ENCODE assay signal across 12 mouse cellular contexts in genomic region chr3:43352829-43353228, GRCm38 (mm10).
A peak's percentile ranks its signal among the peaks of the same experiment; 100 is the strongest.
DNase-seq lines count a peak whose midpoint lies in the region; ATAC-seq and TF ChIP-seq lines count a peak whose summit lies in the region.
"Had no signal": no experiment of that assay in that cellular context is flagged by ENCODE, and none has a peak within 500 bp of the region (broad histone marks: within the 10 kb centered on the region; RNA-seq: fewer than 3 reads in every experiment).

No protein-coding gene starts in this region.

- no peak overlapping the region for H3K4me3 ChIP-seq in hindbrain, postnatal 0 days (ENCODE audit: low read length)
- no peak overlapping the region for H3K4me3 ChIP-seq in intestine, embryonic 15.5 days (replicated peaks)
- H3K4me3 ChIP-seq: myocyte had no signal

- no peaks in the 10 kb centered on the region for H3K27me3 ChIP-seq in hindbrain, postnatal 0 days (ENCODE audit: insufficient read depth, low read length)
- no peaks in the 10 kb centered on the region for H3K27me3 ChIP-seq in intestine, embryonic 15.5 days (replicated peaks)

- intact Hi-C loops in left cerebral cortex, postnatal 4 days (cut with DNase I), result no loop called here
- intact Hi-C loops in left cerebral cortex, postnatal 25 days (cut with DNase I), result no loop called here

- no peak for ATAC-seq in hindbrain, postnatal 0 days
- ATAC-seq in intestine, embryonic 15.5 days, result no peak

- no peaks in the 10 kb centered on the region for H3K36me3 ChIP-seq in hindbrain, postnatal 0 days (ENCODE audit: insufficient read depth, low read length)
- no peaks in the 10 kb centered on the region for H3K36me3 ChIP-seq in intestine, embryonic 15.5 days

- no peak overlapping the region for H3K27ac ChIP-seq in hindbrain, postnatal 0 days
- no peak overlapping the region for H3K27ac ChIP-seq in intestine, embryonic 15.5 days

- H3K4me2 ChIP-seq in hindbrain, postnatal 0 days (ENCODE audit: low read depth, low read length), result no peak overlapping the region
- H3K4me2 ChIP-seq in intestine, embryonic 15.5 days (replicated peaks), result no peak overlapping the region

- no peak overlapping the region for H3K9ac ChIP-seq in hindbrain, postnatal 0 days (replicated peaks; ENCODE audit: low read length)
- no peak overlapping the region for H3K9ac ChIP-seq in intestine, embryonic 15.5 days

- TF ChIP-seq CTCF in hindbrain, postnatal 0 days (IDR thresholded peaks at IDR 0.05; ENCODE audit: low read depth), result no peak

- H3K4me1 ChIP-seq in hindbrain, postnatal 0 days (ENCODE audit: insufficient read depth, low read length), result no peaks in the 10 kb centered on the region
- no peaks in the 10 kb centered on the region for H3K4me1 ChIP-seq in intestine, embryonic 15.5 days (replicated peaks)

- peak; percentile 2 for DNase-seq in left cerebral cortex, postnatal 4 days
- DNase-seq in left cerebral cortex, postnatal 25 days (ENCODE audit: low spot score in 2 of 2), result no peak
- DNase-seq in brain, adult 2 months (ENCODE audit: low read depth, low spot score), result peak; percentile 5
- DNase-seq in embryo, embryonic 11 days, result peak; percentile 53
- peak; percentile 46 for DNase-seq in hindbrain, postnatal 0 days (ENCODE audit: low spot score)
- DNase-seq in ovary, adult 18-20 months (ENCODE audit: low spot score), result no peak
- DNase-seq in spleen, postnatal 4 days (ENCODE audit: low spot score in 2 of 2), result no peak
- DNase-seq: gastrocnemius, postnatal 36 days; kidney, postnatal 36 days; spleen, adult 18-20 months had no signal

- H3K9me3 ChIP-seq in hindbrain, postnatal 0 days (ENCODE audit: low read length), result no peaks in the 10 kb centered on the region
- H3K9me3 ChIP-seq in intestine, embryonic 15.5 days, result no peaks in the 10 kb centered on the region

Comparison
In these comparisons a context has a peak if more than half of its experiments do, and no peak if none do; other contexts are left out.
1. DNase-seq: peak in left cerebral cortex, postnatal 4 days (single experiment), brain, adult 2 months (single experiment), embryo, embryonic 11 days (single experiment) and hindbrain, postnatal 0 days (single experiment); none in left cerebral cortex, postnatal 25 days (0 of 2), ovary, adult 18-20 months (single experiment) and spleen, postnatal 4 days (0 of 2).